Mouse (Mus musculus) kidney, postnatal 25 days (tissue): ENCODE measurements around the gene Podxl2.

Experiments used
- DNase-seq, 2 experiments: peaks; one replicate each; pipeline ENCODE4 v3.0.0; 2021; ENCODE audit warnings: mixed read lengths in 2 of 2

Gene Podxl2

GRCm38 (mm10) chr6:88794561-88794971, 80.3 kb downstream of the Podxl2 start:
- no peak for DNase-seq

- no peak for DNase-seq
These were observed 81.0 kb downstream of the Podxl2 start for GRCm38 (mm10) chr6:88793872-88794271.

GRCm38 (mm10) chr6:88793243-88793642, 81.6 kb downstream of the Podxl2 start:
- DNase-seq: no peak
